Mouse (Mus musculus) adrenal gland, postnatal 10 days (tissue): ENCODE measurements around the gene Adipoq. TPM values are rescaled to one million over a fixed set of nuclear protein-coding genes. Genes with fewer than 3 reads are reported as not detected.
"Not testable (repeated sequence)": the region's sequence is repeated elsewhere in the genome, so short reads cannot be mapped to it uniquely, and the experiment has no call there.

Experiments used
- DNase-seq: peaks from one replicate; pipeline ENCODE4 v3.0.0; 2021; ENCODE audit warnings: mixed read lengths
- long read RNA-seq, 2 experiments: library from polyadenylated mRNA; stranded (forward); transcript quantifications; one replicate each; pipeline ENCODE4 v2.0.0; 2021
- total RNA-seq, 2 experiments: library from RNA; stranded (reverse); gene quantifications; 2 replicates each; pipeline ENCODE4 v1.2.3; 2021

Gene Adipoq
- total RNA-seq = 100 to 1,000 TPM; 387 to 442 TPM
- long read RNA-seq, experiment 1, transcript Adipoq-201 (3 exons, 1,292 nt) = major isoform, 324 of 534 reads
- long read RNA-seq, experiment 1, partial matches to known transcripts = 163 of 534 reads
- long read RNA-seq, experiment 1, other reads (novel, unspliced or antisense) = 47 of 534 reads
- long read RNA-seq, experiment 2, transcript Adipoq-201 (3 exons, 1,292 nt) = major isoform, 275 of 324 reads
- long read RNA-seq, experiment 2, partial matches to known transcripts = 44 of 324 reads
- long read RNA-seq, experiment 2, other reads (novel, unspliced or antisense) = 4 of 324 reads

DNA sequence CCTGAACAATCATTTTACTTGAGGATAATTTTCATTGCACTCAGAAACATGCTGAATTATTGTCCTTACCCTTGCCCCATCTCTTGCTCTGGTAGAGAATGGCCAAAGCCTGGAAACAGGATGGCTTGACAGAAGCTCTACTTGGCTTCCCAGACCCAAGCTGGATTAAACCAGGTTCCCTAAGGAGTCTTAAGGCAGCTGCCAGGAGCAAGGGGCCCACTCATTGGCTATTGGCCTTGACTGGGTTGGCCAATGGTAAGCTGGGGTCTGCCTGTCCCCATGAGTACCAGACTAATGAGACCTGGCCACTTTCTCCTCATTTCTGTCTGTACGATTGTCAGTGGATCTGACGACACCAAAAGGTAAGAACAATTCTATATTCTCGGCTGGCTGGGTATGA, at the start of gene Adipoq:
Gene Adipoq, plus strand, starts transcription at position 257 of the 400 bp plus-strand sequence.
- DNase-seq = peak; percentile 63

DNA sequence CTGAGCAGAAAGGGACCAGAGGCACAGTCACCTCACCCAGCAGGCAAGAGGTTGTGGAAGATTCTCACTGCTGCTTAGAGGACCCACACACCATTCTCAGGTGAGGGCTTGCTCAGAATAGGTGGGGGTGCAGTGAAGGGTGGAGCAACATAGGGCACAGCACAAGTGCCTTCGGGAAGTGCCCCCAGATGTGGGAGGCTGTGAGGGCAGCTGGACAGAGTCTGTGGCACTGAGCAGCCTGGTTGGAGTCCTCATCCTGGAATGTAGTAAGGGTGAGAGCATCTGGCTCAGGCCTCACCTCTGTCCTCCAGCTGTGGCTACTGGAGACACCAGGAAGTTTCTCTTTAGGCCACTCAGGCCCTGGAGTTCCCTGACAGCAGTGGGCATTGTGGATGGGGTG, 49.5 kb upstream of the Adipoq start:
- DNase-seq = not testable (repeated sequence)

DNA sequence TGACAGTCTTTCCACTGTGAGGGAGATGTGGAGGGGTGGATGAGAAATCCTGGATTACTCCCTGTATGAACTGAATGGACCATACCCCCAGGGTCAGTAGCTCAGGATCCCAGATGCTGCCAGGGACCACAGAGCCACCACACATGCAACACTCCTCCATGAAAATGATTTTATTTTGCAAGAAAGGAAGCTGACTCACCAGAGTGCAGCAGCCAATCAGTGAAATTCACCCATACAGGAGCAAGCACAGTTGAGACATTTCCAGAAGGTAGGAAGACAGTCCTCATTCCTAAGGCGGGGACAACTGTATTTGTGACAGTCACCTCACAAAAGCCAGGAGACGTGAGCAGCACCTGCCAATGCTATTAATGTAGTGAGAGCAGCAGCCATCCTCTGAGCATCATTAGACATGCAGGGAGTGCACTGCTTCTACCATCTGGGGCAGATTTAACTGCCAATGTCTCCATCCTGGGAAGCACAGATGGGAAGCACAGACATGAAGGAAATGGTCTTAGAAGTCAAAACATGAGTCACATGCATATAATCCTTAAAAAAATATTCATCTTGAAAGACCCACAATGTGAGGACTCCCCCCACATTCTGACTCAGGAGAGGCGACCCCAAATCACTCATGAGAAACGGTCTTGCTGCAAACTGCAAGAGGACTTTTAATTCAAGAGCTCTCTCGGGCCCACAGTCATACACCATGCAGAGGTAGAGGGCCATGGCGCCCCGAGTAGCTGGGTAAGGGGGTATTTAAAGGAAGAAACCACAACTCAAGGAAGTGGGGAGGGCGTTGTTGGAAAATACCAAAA, 48.8 kb upstream of the Adipoq start:
- DNase-seq = not testable (repeated sequence)

DNA sequence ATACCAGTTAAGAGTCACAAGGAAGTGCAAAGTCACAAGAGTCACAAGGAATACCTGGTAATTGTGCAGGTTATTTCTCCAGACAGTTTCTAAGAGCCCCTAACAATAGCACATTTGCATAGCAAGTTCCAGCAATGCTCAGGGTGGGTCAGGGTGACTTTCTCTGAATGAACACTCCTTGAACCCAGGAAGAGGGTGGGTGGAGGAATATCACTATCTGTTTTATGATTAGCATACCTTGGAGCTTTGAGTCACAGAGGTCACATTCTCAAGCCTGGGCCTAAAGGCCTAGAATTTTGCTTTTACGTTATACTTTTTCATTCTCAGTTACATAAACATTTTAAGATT, 48.3 kb upstream of the Adipoq start:
- not testable (repeated sequence) for DNase-seq

DNA sequence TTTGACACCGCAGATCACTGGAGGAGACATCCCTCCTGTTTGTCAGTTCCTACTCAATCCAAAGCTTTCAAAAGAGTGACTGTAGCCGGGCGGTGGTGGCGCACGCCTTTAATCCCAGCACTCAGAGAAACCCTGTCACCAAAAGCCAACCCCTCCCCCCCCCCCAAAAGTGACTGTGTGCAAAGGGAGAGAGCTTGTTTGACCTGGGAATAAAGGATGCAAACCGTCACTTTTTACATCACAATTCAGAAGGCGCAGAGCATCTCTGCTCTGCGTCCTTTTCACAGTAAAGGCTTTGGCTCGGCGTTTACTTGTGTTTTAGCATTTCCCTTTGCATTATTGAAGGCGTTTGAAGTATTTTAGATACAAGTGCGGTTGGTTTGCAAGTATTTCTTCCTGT, 46.7 kb upstream of the Adipoq start:
- DNase-seq = no peak

DNA sequence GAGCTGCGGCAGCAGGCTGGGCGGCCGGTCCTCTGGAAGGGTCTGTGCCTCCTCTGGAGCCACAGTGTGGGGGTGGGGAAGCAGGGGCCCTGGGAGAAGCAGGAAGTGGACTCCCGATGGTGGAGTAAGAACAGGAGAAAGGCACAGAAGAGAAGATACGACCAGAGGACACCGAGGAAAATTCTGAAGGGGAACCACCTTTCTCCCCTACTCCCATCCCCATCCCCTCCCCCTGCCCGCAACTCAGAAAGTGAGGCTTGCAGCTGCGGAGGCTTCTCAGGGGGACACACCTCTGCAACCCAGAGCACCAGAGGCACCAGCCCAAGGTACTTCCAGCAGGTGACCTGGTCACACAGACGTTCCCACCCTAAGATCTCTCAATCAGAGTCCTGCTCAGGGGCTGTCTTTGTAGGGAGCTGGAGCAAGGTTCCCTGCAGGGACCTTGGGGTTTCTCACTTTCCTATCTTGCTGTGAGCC, 46.2 kb upstream of the Adipoq start:
- DNase-seq = peak; percentile 59

DNA sequence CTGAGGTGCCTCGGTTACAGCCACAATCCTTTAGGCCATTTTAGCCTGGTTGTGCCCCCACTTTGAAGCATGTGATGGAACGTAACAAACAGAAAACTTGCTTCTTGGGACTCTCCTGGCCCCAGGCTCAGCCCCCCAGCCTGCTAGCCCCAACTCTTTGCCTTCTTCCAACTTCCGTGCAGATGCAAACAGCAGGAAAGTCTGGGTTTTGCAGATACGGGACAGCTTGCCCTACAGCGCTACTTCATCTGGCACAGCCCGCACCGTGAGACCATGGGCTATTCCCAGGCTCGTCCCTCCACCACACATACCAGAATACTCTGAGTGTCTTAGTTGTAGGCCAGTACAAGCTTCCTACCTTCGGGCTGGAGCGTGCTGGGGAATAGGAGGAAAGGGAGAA, 45.7 kb upstream of the Adipoq start:
- no peak for DNase-seq

DNA sequence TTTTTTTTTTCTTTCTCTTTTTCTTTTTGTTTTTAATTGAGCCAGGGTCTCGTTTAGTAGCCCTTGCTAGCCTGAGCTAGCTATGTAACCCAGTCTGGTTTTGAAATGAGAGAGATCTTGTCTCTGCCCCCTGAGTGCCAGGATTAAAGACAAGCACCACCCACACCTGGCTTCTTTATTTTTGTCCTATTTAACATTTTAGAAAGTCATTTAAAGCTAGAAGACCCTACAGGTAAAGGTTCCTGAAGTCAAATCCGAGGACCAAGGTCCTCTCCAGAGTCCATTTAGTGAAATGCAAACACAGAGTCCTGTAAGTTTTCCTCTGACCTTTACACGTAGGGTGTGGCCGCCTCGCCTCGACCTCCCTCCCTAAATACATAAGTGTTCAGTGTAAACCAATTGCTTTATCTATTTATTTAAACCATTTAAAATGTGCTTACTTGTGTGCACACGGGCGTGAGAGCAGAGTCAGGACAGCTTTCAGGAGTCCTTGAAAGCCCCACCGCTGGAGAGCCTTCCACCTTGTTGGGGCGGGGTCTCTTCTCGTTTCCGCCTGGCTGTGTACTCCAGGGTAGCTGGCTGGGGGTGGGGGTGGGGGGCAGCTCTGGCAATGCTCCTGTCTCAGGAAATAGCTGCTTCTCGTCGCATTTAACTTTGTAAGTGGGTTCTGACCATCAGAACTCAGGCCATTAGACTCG, 43.8 kb upstream of the Adipoq start:
- DNase-seq = no peak

DNA sequence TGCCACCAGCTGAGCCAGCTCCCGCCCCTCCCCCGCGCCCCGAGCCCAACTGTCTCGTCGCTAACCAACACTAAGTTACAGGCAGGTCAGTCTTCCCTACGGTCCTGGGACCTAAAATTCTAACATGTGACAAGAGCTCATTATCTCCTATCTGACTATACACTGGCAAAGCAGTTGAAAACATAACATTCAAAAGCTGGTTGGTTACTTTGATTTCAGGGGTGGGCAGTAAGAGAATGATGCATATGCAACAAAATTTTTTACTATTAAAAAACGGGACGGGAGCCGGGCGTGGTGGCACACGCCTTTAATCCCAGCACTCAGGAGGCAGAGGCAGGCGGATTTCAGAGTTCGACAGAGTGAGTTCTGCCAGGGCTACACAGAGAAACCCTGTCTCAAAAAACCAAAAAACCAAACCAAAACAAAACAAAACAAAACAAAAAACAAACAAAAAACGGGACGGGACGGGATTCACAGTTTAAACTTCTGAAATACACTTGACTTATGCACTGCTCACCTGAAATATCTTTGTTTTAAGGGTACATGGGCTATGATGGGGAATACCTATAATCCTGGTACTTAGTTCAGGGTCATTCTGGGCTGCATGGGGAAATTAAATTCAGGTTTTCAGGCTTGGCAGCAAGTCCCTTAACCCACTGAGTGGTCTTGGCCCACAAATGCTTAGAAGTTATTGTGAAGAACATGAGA, 43.1 kb upstream of the Adipoq start:
- peak; percentile 39 for DNase-seq

DNA sequence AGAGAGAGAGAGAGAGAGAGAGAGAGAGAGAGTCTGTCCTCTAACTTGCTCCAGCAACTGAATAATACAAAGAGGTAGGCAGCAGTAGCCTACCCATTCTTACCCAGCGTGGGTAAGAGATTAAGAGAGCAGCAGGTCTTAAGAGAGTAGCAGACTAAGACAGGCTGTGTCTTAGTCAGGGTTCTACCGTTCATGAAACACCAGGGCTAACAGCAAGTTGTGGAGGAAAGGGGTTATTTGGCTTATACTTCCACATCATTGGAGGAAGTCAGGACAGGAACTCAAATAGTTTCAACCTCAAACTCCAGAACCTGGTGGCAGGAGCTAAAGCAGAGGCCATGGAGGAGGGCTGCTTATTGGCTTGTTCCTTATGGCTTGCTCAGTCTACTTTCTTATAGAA, 42.5 kb upstream of the Adipoq start:
- DNase-seq = no peak

DNA sequence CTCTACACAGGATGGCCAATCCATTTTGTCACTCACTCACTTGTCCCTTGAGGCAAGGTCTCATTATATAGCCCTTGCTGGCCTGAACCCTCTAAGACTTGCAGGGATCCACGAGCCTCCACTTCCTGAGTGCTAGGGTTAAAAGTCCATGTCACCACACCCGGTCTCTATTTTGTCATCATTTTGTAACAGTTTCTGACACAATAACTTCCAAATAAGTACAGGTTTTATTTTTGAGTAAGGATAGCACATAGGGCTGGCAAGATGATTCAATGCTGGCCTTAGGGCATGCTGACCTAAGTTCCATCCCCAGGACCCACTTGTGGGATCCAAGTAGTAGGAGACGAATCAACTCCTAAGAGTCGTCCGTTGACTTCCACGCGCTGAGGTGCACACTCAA, 40.2 kb upstream of the Adipoq start:
- DNase-seq = no peak

DNA sequence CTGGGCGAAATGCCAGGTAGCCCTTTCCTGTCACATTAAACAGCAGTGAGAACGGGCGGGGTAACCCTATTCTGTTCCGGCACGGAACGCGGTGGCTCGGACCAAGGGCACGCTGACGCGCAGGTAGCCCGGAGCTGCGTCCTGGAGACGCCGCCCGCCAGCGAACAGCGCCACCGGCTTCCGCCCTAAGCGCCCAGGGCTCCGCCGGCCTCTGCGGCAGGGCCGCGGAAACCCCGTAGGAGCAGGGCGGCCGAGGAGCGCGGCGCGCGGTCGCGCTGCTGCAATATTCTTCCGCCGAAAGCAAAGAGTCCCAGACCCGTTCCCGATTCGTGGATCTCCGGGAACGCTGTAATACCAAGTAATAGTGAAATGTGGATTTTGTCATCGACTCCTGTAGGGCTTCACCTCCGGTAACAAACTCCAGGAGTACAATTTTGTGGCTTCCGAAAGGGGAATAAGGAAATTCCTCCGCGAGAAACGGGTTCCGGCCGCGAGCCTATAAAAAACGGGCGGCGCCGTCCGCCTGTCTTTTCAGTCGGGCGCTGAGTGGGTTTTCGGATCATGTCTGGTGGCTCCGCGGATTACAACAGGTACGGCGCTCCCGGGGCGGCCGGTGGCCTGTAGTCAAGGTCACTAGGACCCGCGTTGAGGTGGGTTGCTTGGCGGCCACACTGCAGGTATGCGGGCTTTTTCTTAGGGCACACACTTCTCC, 38.9 kb upstream of the Adipoq start, which contains the start of gene Eif4a2:
Gene Eif4a2, plus strand, starts transcription at position 214 of the 712 bp plus-strand sequence.
- DNase-seq = peak; percentile 96

DNA sequence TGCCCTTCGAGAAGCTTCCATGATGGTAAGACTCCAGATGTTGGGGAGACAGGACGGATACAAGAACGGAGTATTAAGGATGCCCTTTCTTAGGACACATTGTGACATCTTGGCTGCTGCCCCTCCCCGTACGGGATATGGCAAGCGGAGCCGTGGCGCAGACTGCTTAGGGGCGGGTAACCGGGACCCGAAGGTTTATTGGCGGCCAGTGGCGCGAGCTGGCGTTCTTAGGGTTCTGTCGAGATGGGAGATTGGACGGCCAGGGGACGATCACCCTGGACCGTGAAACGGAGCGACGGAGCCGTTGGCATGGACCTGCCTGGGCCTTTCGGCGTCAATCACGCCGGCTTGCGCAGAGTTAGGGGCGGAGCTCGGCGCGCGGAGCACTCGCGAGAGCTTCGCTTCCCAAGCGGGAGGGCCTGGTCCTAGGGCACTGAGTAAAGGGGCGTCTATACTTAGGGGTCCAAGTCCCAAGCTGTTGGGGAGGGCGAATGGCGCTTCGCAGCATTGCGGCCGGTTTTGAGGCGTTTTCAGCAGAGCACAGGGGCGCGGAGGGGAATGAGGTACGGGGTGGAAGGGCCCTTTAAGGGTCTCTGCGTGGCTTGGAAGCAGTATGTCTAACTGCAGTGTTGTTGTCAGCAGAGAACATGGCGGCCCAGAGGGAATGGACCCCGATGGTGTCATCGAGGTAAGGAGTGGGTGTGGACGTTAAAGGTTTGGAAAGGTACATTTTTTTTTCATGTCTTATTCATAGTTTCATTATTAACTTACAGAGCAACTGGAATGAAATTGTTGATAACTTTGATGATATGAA, 38.2 kb upstream of the Adipoq start:
- DNase-seq = peak; percentile 90

DNA sequence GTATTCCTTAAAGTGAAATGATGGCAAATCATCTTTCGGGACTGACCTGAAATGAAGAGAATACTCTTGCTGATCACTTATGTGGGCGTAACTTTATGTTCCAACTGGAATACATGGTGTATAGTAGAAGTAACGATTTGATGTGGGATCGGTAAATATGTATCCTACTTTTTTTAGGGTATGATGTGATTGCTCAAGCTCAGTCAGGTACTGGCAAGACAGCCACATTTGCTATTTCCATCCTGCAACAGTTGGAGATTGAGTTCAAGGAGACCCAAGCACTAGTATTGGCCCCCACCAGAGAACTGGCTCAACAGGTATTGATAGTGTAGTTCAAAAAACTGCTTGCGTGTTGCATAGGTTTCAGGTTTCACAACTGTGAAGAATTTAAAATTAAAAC, 37.4 kb upstream of the Adipoq start:
- DNase-seq = no peak

DNA sequence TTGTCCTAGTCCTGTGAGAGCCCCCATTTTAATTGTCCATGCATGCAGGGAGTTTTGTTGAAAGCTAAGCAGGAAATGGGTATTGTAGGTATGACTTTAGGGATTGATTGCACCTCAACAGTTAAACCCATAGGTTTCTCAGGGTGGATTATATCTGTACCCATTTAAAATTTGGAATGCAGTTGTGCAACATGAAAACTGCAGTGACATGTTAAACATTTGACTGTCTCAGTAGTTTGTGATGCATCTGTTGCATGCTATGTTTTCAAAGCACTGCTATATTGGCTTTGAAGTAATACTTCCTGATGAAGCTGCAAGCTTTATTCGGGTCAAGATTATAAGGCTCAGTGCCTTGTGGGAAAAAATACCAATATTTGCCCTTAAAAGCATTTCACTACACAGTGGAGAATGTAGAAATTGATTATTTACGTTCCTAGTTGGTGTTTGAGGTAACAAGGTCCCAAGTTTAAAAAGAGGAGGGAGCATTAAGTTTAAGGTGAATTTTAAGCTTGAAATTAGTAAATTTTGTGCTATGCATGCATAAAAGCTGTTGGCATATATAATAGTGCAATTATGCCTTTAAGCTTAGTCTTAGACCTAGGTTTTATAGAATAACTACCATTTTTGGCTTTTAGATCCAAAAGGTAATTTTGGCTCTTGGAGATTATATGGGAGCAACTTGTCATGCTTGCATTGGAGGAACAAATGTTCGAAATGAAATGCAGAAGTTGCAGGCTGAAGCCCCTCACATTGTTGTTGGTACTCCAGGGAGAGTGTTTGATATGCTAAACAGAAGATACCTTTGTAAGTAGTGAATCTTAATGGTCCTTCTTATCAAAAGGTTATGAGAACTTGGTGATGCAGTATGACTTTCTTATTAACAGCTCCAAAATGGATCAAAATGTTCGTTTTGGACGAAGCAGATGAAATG, 36.7 kb upstream of the Adipoq start:
- no peak for DNase-seq

DNA sequence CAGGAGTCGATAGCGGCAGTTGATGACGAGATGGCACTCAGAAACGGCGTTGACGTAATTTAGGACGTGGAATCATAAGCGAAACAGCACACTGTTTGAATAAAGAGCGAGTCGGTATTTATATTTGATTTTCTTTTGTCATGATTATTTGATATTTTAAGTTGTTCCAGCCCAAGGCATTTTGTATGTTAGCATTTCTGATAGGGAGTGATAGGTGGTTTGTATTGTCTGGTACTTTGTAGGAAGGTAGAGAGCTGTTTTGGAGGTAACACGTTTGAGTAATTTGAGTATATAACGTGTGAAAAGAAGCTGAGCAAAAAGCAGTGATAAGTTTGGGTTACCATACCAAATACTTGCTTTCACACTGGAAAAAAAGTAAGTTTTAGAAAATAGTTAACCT, 34.0 kb upstream of the Adipoq start:
- no peak for DNase-seq

DNA sequence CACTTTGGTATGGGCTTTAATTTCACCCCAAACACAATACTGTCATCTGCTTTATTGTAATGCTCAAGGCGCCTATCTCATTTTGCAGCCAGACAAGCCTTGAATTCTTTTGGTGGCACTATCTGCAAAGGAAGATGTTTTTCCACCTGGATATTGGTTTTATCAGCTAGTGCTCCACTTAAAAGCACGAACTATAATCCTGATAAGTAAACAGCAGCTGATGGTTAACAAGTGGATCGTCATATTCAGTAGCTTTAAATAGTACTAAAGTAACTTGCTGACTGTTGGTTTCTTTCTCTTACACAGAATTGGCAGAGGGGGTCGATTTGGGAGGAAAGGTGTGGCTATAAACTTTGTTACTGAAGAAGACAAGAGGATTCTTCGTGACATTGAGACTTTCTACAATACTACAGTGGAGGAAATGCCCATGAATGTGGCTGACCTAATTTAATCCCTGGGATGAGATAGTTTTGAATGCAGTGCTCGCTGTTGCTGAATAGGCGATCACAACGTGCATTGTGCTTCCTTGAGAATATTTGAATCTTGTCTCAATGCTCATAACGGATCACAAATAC, 33.4 kb upstream of the Adipoq start:
- no peak for DNase-seq

DNA sequence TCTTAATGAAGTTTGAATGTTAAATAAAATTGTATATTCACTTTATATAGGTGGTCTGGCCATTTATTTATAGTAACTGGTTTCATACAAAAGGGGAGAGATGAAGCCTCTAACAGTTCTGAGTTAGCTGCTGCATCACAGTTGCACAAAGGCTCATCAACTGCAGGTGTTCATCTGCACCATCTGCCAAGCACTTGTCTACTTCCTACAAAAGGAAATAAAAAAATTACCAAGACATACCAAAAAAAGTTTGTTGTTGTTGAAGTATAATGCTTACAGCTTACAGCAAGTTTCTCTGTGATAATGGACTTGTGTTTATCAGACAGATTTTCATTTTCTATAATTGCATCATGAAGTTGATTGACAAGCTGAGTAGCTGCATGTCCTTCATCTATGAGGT, 32.4 kb upstream of the Adipoq start:
- no peak for DNase-seq
